Mouse (Mus musculus) adrenal gland, adult 2 months (tissue): Measurements from ENCODE around the gene Ppef1. TPM values are rescaled to one million over a fixed set of nuclear protein-coding genes. Genes with fewer than 3 reads are reported as not detected.
"Not testable (repeated sequence)": the region's sequence is repeated elsewhere in the genome, so short reads cannot be mapped to it uniquely, and the experiment has no call there.

Experiments used
- DNase-seq: peaks from one replicate; pipeline ENCODE4 v3.0.0; 2021
- long read RNA-seq: library from polyadenylated mRNA; stranded (forward); transcript quantifications from one replicate; pipeline ENCODE4 v2.0.0, GENCODE M21; 2021
- polyA plus RNA-seq: library from polyadenylated mRNA; depleted of rRNA; stranded (reverse); fragments of >200 nt; gene quantifications from 2 replicates; pipeline ENCODE4 v1.2.3, GENCODE M21; 2012; rRNA removed
- total RNA-seq, 2 experiments: library from RNA; stranded (reverse); gene quantifications; 2 replicates each; pipeline ENCODE4 v1.2.3; 2021

Ppef1 gene
- total RNA-seq = not detected
- polyA plus RNA-seq = not detected in 2 replicates
- long read RNA-seq = 0 reads

- no peak for DNase-seq
Observed at GRCm38 (mm10) chrX:160735650-160736049, at the start of gene Ppef1. Ppef1 (minus strand) TSS chrX:160735765.

- DNase-seq = no peak
Observed at GRCm38 (mm10) chrX:160782276-160782675, 46.7 kb upstream of the Ppef1 start.

- no peak for DNase-seq
Observed at GRCm38 (mm10) chrX:160773033-160773432, 37.5 kb upstream of the Ppef1 start.

GRCm38 (mm10) chrX:160769622-160770021, 34.1 kb upstream of the Ppef1 start:
- DNase-seq = not testable (repeated sequence)

GRCm38 (mm10) chrX:160767713-160768112, 32.1 kb upstream of the Ppef1 start, which contains the start of gene Rs1:
Rs1 (plus strand) TSS chrX:160768013.
- no peak for DNase-seq

- DNase-seq = no peak
Observed at GRCm38 (mm10) chrX:160766233-160766616, 30.7 kb upstream of the Ppef1 start.

GRCm38 (mm10) chrX:160765389-160766232, 30.0 kb upstream of the Ppef1 start:
- peak; percentile 92 for DNase-seq

GRCm38 (mm10) chrX:160750808-160751207, 15.2 kb upstream of the Ppef1 start:
- DNase-seq = no peak

GRCm38 (mm10) chrX:160748653-160749052, 13.1 kb upstream of the Ppef1 start:
- no peak for DNase-seq

GRCm38 (mm10) chrX:160745399-160745798, 9.8 kb upstream of the Ppef1 start:
- DNase-seq = no peak

- no peak for DNase-seq
Observed at GRCm38 (mm10) chrX:160699171-160699570, 36.4 kb downstream of the Ppef1 start.

- DNase-seq = no peak
Observed at GRCm38 (mm10) chrX:160691559-160691958, 44.0 kb downstream of the Ppef1 start.

- DNase-seq = no peak
Observed at GRCm38 (mm10) chrX:160690094-160690493, 45.5 kb downstream of the Ppef1 start.

- DNase-seq = no peak
Observed at GRCm38 (mm10) chrX:160669992-160670391, 65.6 kb downstream of the Ppef1 start.

GRCm38 (mm10) chrX:160610882-160611644, 124.5 kb downstream of the Ppef1 start:
- DNase-seq = no peak

GRCm38 (mm10) chrX:160610482-160610881, 125.1 kb downstream of the Ppef1 start:
- no peak for DNase-seq

GRCm38 (mm10) chrX:160609849-160610248, 125.7 kb downstream of the Ppef1 start:
- DNase-seq = no peak

GRCm38 (mm10) chrX:160603981-160604541, 131.5 kb downstream of the Ppef1 start:
- peak; percentile 52 for DNase-seq

- DNase-seq = peak; percentile 68
Observed at GRCm38 (mm10) chrX:160603316-160603715, 132.2 kb downstream of the Ppef1 start.

- DNase-seq = no peak
Observed at GRCm38 (mm10) chrX:160602770-160603169, 132.8 kb downstream of the Ppef1 start.

GRCm38 (mm10) chrX:160601053-160601452, 134.5 kb downstream of the Ppef1 start:
- peak; percentile 46 for DNase-seq
